Mouse (Mus musculus) heart, embryonic 10.5 days (tissue): Measurements from ENCODE around the gene Zbtb44. TPM values are rescaled to one million over a fixed set of nuclear protein-coding genes. Genes with fewer than 3 reads are reported as not detected.
A peak's percentile ranks its signal among the peaks of the same experiment; 100 is the strongest.

Experiments used
- DNase-seq: peaks from one replicate; pipeline ENCODE4 v3.0.0-alpha.2; 2017; ENCODE audit warnings: low spot score
- H3K27ac ChIP-seq: fragments of 300-500 bp; sonication (generic); 2 replicates; pipeline ENCODE4 v1.5.1; 2016; ENCODE audit warnings: mild to moderate bottlenecking
- H3K27me3 ChIP-seq: fragments of 300-500 bp; sonication (generic); 2 replicates; pipeline ENCODE4 v1.6.1; 2016; ENCODE audit warnings: mild to moderate bottlenecking; ENCODE audit not compliant: poor library complexity, insufficient read depth, severe bottlenecking
- H3K36me3 ChIP-seq: fragments of 300-500 bp; sonication (generic); 2 replicates; pipeline ENCODE4 v1.6.1; 2016; ENCODE audit warnings: mild to moderate bottlenecking, moderate library complexity
- H3K4me1 ChIP-seq: fragments of 300-500 bp; sonication (generic); 2 replicates; pipeline ENCODE4 v1.6.1; 2016; ENCODE audit warnings: mild to moderate bottlenecking
- H3K4me3 ChIP-seq: fragments of 300-500 bp; sonication (generic); 2 replicates; pipeline ENCODE4 v1.5.1; 2016; ENCODE audit warnings: mild to moderate bottlenecking, moderate library complexity
- H3K9me3 ChIP-seq: fragments of 300-500 bp; sonication (generic); 2 replicates; pipeline ENCODE4 v1.6.1; 2016; ENCODE audit warnings: mild to moderate bottlenecking, moderate library complexity
- WGBS: fragments of 180-500 bp; shearing (Covaris S2); methylation state at CpG from one replicate; pipeline ENCODE4 v1.1.7; 2016; 5-methylcytosine and 5-hydroxymethylcytosine counted together
- polyA plus RNA-seq: library from polyadenylated mRNA; unstranded; fragments of >200 nt; fragmentation: Nextera tagmentation; extraction: Ambion mirVana; gene quantifications from 2 replicates; pipeline ENCODE4 v1.2.1, GENCODE M21; 2016

Zbtb44 gene
- polyA plus RNA-seq: 4.6 and 6.1 TPM in 2 replicates

GRCm38 (mm10) chr9:31030532-31031413 is at the start of gene Zbtb44:
Zbtb44 (plus strand) TSS chr9:31030644.
- peak; percentile 80 for DNase-seq
- H3K9me3 ChIP-seq: no peaks in the 10 kb centered on the region
- under 1% methylated on average over 69 of the region's 79 CpGs for WGBS
- peak within 1 kb of the TSS; percentile 100 for H3K27ac ChIP-seq
- peak within 1 kb of the TSS; percentile 98 for H3K4me3 ChIP-seq
- no peaks in the 10 kb centered on the region for H3K36me3 ChIP-seq
- peaks cover 14% of the 10 kb centered on the region for H3K4me1 ChIP-seq
- no peaks in the 10 kb centered on the region for H3K27me3 ChIP-seq

- peaks cover 5% of the 10 kb centered on the region; the same call in 1 of the 2 replicates for H3K4me1 ChIP-seq
- H3K9me3 ChIP-seq: no peaks in the 10 kb centered on the region
- H3K27me3 ChIP-seq: no peaks in the 10 kb centered on the region
- no peak for DNase-seq
- no peak overlapping the region for H3K4me3 ChIP-seq
- WGBS: 64% methylated on average over 6 of the region's 6 CpGs
- no peaks in the 10 kb centered on the region for H3K36me3 ChIP-seq
- H3K27ac ChIP-seq: no peak overlapping the region
Observed at GRCm38 (mm10) chr9:30985782-30986181, 44.7 kb upstream of the Zbtb44 start.

GRCm38 (mm10) chr9:30993106-30993505 is 37.3 kb upstream of the Zbtb44 start:
- no peaks in the 10 kb centered on the region for H3K36me3 ChIP-seq
- H3K4me3 ChIP-seq: no peak overlapping the region
- H3K4me1 ChIP-seq: no peaks in the 10 kb centered on the region
- no peak overlapping the region for H3K27ac ChIP-seq
- H3K27me3 ChIP-seq: no peaks in the 10 kb centered on the region
- H3K9me3 ChIP-seq: no peaks in the 10 kb centered on the region
- WGBS: 79% methylated on average over 5 of the region's 5 CpGs
- no peak for DNase-seq

GRCm38 (mm10) chr9:30996590-30997562 is 33.6 kb upstream of the Zbtb44 start:
- Histone ChIP-seq H3K9me3 (no peaks in the 10 kb centered on the region), H3K27ac (no peak overlapping the region), H3K4me1 (no peaks in the 10 kb centered on the region), H3K36me3 (no peaks in the 10 kb centered on the region), H3K27me3 (no peaks in the 10 kb centered on the region), H3K4me3 (no peak overlapping the region)
- 74% methylated on average over 12 of the region's 12 CpGs for WGBS
- no peak for DNase-seq

GRCm38 (mm10) chr9:31000641-31001040 is 29.8 kb upstream of the Zbtb44 start:
- H3K36me3 ChIP-seq: no peaks in the 10 kb centered on the region
- DNase-seq: no peak
- no peak overlapping the region for H3K4me3 ChIP-seq
- 68% methylated on average over 10 of the region's 10 CpGs for WGBS
- H3K9me3 ChIP-seq: no peaks in the 10 kb centered on the region
- no peak overlapping the region for H3K27ac ChIP-seq
- H3K27me3 ChIP-seq: no peaks in the 10 kb centered on the region
- H3K4me1 ChIP-seq: no peaks in the 10 kb centered on the region

- Histone ChIP-seq H3K36me3 (no peaks in the 10 kb centered on the region), H3K27me3 (no peaks in the 10 kb centered on the region), H3K9me3 (no peaks in the 10 kb centered on the region), H3K4me1 (no peaks in the 10 kb centered on the region), H3K27ac (no peak overlapping the region), H3K4me3 (no peak overlapping the region)
- no peak for DNase-seq
- 85% methylated on average over 4 of the region's 4 CpGs for WGBS
Observed at GRCm38 (mm10) chr9:31002528-31002927, 27.9 kb upstream of the Zbtb44 start.

- no peaks in the 10 kb centered on the region for H3K9me3 ChIP-seq
- WGBS: 81% methylated on average over 2 of the region's 2 CpGs
- no peak overlapping the region for H3K4me3 ChIP-seq
- peaks cover 13% of the 10 kb centered on the region for H3K4me1 ChIP-seq
- no peaks in the 10 kb centered on the region for H3K27me3 ChIP-seq
- H3K36me3 ChIP-seq: no peaks in the 10 kb centered on the region
- H3K27ac ChIP-seq: no peak overlapping the region
- DNase-seq: no peak
Observed at GRCm38 (mm10) chr9:31009334-31009733, 21.1 kb upstream of the Zbtb44 start.

GRCm38 (mm10) chr9:31010040-31010439 is 20.4 kb upstream of the Zbtb44 start:
- WGBS: 68% methylated on average over 3 of the region's 3 CpGs
- Histone ChIP-seq H3K9me3 (no peaks in the 10 kb centered on the region), H3K4me3 (no peak overlapping the region), H3K36me3 (no peaks in the 10 kb centered on the region), H3K27ac (no peak overlapping the region), H3K27me3 (no peaks in the 10 kb centered on the region), H3K4me1 (peaks cover 13% of the 10 kb centered on the region)
- DNase-seq: no peak

GRCm38 (mm10) chr9:31010749-31011148 is 19.7 kb upstream of the Zbtb44 start:
- peaks cover 13% of the 10 kb centered on the region for H3K4me1 ChIP-seq
- 78% methylated on average over 3 of the region's 3 CpGs for WGBS
- no peaks in the 10 kb centered on the region for H3K9me3 ChIP-seq
- no peaks in the 10 kb centered on the region for H3K36me3 ChIP-seq
- no peak overlapping the region for H3K4me3 ChIP-seq
- H3K27me3 ChIP-seq: no peaks in the 10 kb centered on the region
- peak overlapping the region; percentile 67; the same call in 1 of the 2 replicates for H3K27ac ChIP-seq
- DNase-seq: no peak

- WGBS: 6% methylated on average over 1 of the region's 1 CpGs
- no peaks in the 10 kb centered on the region for H3K36me3 ChIP-seq
- H3K27me3 ChIP-seq: no peaks in the 10 kb centered on the region
- peak; percentile 77 for DNase-seq
- H3K27ac ChIP-seq: peak overlapping the region; percentile 67; the same call in 1 of the 2 replicates
- no peak overlapping the region for H3K4me3 ChIP-seq
- no peaks in the 10 kb centered on the region for H3K9me3 ChIP-seq
- H3K4me1 ChIP-seq: peaks cover 13% of the 10 kb centered on the region
Observed at GRCm38 (mm10) chr9:31011533-31011932, 18.9 kb upstream of the Zbtb44 start.

GRCm38 (mm10) chr9:31012674-31013073 is 17.8 kb upstream of the Zbtb44 start:
- WGBS: 86% methylated on average over 4 of the region's 4 CpGs
- H3K4me3 ChIP-seq: no peak overlapping the region
- H3K27ac ChIP-seq: no peak overlapping the region
- H3K36me3 ChIP-seq: no peaks in the 10 kb centered on the region
- H3K27me3 ChIP-seq: no peaks in the 10 kb centered on the region
- no peak for DNase-seq
- no peaks in the 10 kb centered on the region for H3K9me3 ChIP-seq
- peaks cover 13% of the 10 kb centered on the region for H3K4me1 ChIP-seq

GRCm38 (mm10) chr9:31013415-31013814 is 17.0 kb upstream of the Zbtb44 start:
- DNase-seq: no peak
- Histone ChIP-seq H3K36me3 (no peaks in the 10 kb centered on the region), H3K27ac (no peak overlapping the region), H3K4me3 (no peak overlapping the region), H3K4me1 (peaks cover 13% of the 10 kb centered on the region), H3K27me3 (no peaks in the 10 kb centered on the region), H3K9me3 (no peaks in the 10 kb centered on the region)
- 75% methylated on average over 4 of the region's 4 CpGs for WGBS

- 71% methylated on average over 4 of the region's 4 CpGs for WGBS
- Histone ChIP-seq H3K4me1 (no peaks in the 10 kb centered on the region), H3K4me3 (no peak overlapping the region), H3K27ac (no peak overlapping the region), H3K9me3 (no peaks in the 10 kb centered on the region), H3K27me3 (no peaks in the 10 kb centered on the region), H3K36me3 (no peaks in the 10 kb centered on the region)
- DNase-seq: no peak
Observed at GRCm38 (mm10) chr9:31017616-31018015, 12.8 kb upstream of the Zbtb44 start.
